ENCODE assay signal across 8 mouse cellular contexts in genomic region chr13:56641746-56642145, GRCm38 (mm10). TPM values are rescaled to one million over a fixed set of nuclear protein-coding genes. Genes with fewer than 3 reads are reported as not detected.
A peak's percentile ranks its signal among the peaks of the same experiment; 100 is the strongest.
DNase-seq lines count a peak whose midpoint lies in the region; ATAC-seq and TF ChIP-seq lines count a peak whose summit lies in the region.

No protein-coding gene starts in this region.

- peak; percentile 35 for DNase-seq in hindbrain, postnatal 0 days (ENCODE audit: low spot score)
- DNase-seq in 3T3-L1 (ENCODE audit: low read depth, low spot score) (peak; percentile 67), ES-E14 (ENCODE audit: low read depth, low spot score) (no peak)
- DNase-seq in lung, postnatal 25 days (ENCODE audit: low spot score): peak; percentile 50
- DNase-seq in thymus, adult 2 months: no peak

- TF ChIP-seq CTCF in hindbrain, postnatal 0 days (IDR thresholded peaks at IDR 0.05; ENCODE audit: low read depth): peak; percentile 42
- TF ChIP-seq CTCF in thymus, adult 2 months (IDR thresholded peaks at IDR 0.05; ENCODE audit: borderline replicate concordance, control insufficient read depth, extremely low read depth, insufficient read depth, low read length, poor library complexity): no peak

- H3K4me1 ChIP-seq in hindbrain, postnatal 0 days (ENCODE audit: insufficient read depth, low read length): no peaks in the 10 kb centered on the region
- H3K4me1 ChIP-seq in hindbrain, embryonic 13.5 days (replicated peaks): no peaks in the 10 kb centered on the region
- peaks cover 0 to 5% of the 10 kb centered on the region in 2 experiments; a peak in 1 of 4 replicates for H3K4me1 ChIP-seq in ES-E14 (ENCODE audit: control insufficient read depth in 2 of 2, insufficient read depth in 2 of 2, low read length in 2 of 2, poor library complexity in 1 of 2)
- no peaks in the 10 kb centered on the region for H3K4me1 ChIP-seq in embryonic facial prominence, embryonic 15.5 days
- no peaks in the 10 kb centered on the region for H3K4me1 ChIP-seq in thymus, adult 2 months (replicated peaks; ENCODE audit: control insufficient read depth, insufficient read depth, low read length)
- no peaks in the 10 kb centered on the region for H3K4me1 ChIP-seq in forebrain, embryonic 12.5 days

- no peak overlapping the region for H3K4me2 ChIP-seq in hindbrain, postnatal 0 days (ENCODE audit: low read depth, low read length)
- H3K4me2 ChIP-seq in hindbrain, embryonic 13.5 days: no peak overlapping the region
- H3K4me2 ChIP-seq in embryonic facial prominence, embryonic 15.5 days (replicated peaks): no peak overlapping the region
- no peak overlapping the region for H3K4me2 ChIP-seq in forebrain, embryonic 12.5 days

- no peaks in the 10 kb centered on the region for H3K9me3 ChIP-seq in hindbrain, postnatal 0 days (ENCODE audit: low read length)
- no peaks in the 10 kb centered on the region for H3K9me3 ChIP-seq in hindbrain, embryonic 13.5 days
- no peaks in the 10 kb centered on the region for H3K9me3 ChIP-seq in ES-E14 (ENCODE audit: control insufficient read depth, insufficient read depth, low read depth, low read length)
- H3K9me3 ChIP-seq in embryonic facial prominence, embryonic 15.5 days (replicated peaks): no peaks in the 10 kb centered on the region
- no peaks in the 10 kb centered on the region for H3K9me3 ChIP-seq in forebrain, embryonic 12.5 days

- H3K4me3 ChIP-seq in hindbrain, postnatal 0 days (ENCODE audit: low read length): no peak overlapping the region
- no peak overlapping the region for H3K4me3 ChIP-seq in hindbrain, embryonic 13.5 days
- H3K4me3 ChIP-seq in ES-E14 (ENCODE audit: insufficient read depth in 1 of 2, low read depth in 1 of 2, low read length in 2 of 2, poor library complexity in 1 of 2, severe bottlenecking in 1 of 2): no peak overlapping the region
- no peak overlapping the region for H3K4me3 ChIP-seq in embryonic facial prominence, embryonic 15.5 days (replicated peaks)
- no peak overlapping the region for H3K4me3 ChIP-seq in thymus, adult 2 months (ENCODE audit: control insufficient read depth, insufficient read depth, low read length)
- H3K4me3 ChIP-seq in forebrain, embryonic 12.5 days (replicated peaks): no peak overlapping the region

- in situ Hi-C loops in ES-E14 (cut with MboI; ENCODE audit: low sequenced_read_pairs in 2 of 2, unreplicated experiment in 2 of 2): no loop called here

- ATAC-seq in hindbrain, postnatal 0 days: no peak
- no peak for ATAC-seq in hindbrain, embryonic 13.5 days (ENCODE audit: low FRiP score)
- ATAC-seq in embryonic facial prominence, embryonic 15.5 days (ENCODE audit: insufficient number of reproducible peaks, low FRiP score, low TSS enrichment, low read depth): 0 out of 2 replicates have a peak, but pooled peaks have one; percentile 43
- no peak for ATAC-seq in forebrain, embryonic 12.5 days (ENCODE audit: low FRiP score)

- H3K9ac ChIP-seq in hindbrain, postnatal 0 days (replicated peaks; ENCODE audit: low read length): no peak overlapping the region
- no peak overlapping the region for H3K9ac ChIP-seq in hindbrain, embryonic 13.5 days
- no peak overlapping the region for H3K9ac ChIP-seq in ES-E14 (ENCODE audit: insufficient read depth, low read depth, low read length, poor library complexity, severe bottlenecking)
- no peak overlapping the region for H3K9ac ChIP-seq in embryonic facial prominence, embryonic 15.5 days
- H3K9ac ChIP-seq in forebrain, embryonic 12.5 days: no peak overlapping the region

- no peak overlapping the region for H3K27ac ChIP-seq in hindbrain, postnatal 0 days
- no peak overlapping the region for H3K27ac ChIP-seq in hindbrain, embryonic 13.5 days
- no peak overlapping the region for H3K27ac ChIP-seq in ES-E14 (ENCODE audit: insufficient read depth, low read depth, low read length, poor library complexity, severe bottlenecking)
- no peak overlapping the region for H3K27ac ChIP-seq in embryonic facial prominence, embryonic 15.5 days (replicated peaks)
- no peak overlapping the region for H3K27ac ChIP-seq in thymus, adult 2 months (ENCODE audit: control insufficient read depth, insufficient read depth, low read length)
- H3K27ac ChIP-seq in forebrain, embryonic 12.5 days: no peak overlapping the region

- no peaks in the 10 kb centered on the region for H3K36me3 ChIP-seq in hindbrain, postnatal 0 days (ENCODE audit: insufficient read depth, low read length)
- H3K36me3 ChIP-seq in hindbrain, embryonic 13.5 days: no peaks in the 10 kb centered on the region
- H3K36me3 ChIP-seq in ES-E14 (ENCODE audit: control insufficient read depth, insufficient read depth, low read length, poor library complexity, severe bottlenecking): no peaks in the 10 kb centered on the region
- no peaks in the 10 kb centered on the region for H3K36me3 ChIP-seq in embryonic facial prominence, embryonic 15.5 days
- no peaks in the 10 kb centered on the region for H3K36me3 ChIP-seq in thymus, adult 2 months (ENCODE audit: control insufficient read depth, insufficient read depth, low read length)
- no peaks in the 10 kb centered on the region for H3K36me3 ChIP-seq in forebrain, embryonic 12.5 days (replicated peaks)

- 93% methylated on average over 2 of the region's 2 CpGs for WGBS in hindbrain, postnatal 0 days
- 88% methylated on average over 2 of the region's 2 CpGs for WGBS in hindbrain, embryonic 13.5 days
- WGBS in embryonic facial prominence, embryonic 15.5 days: 89% methylated on average over 2 of the region's 2 CpGs
- WGBS in thymus, adult 2 months: 87% methylated on average over 2 of the region's 2 CpGs
- WGBS in forebrain, embryonic 12.5 days: 84% methylated on average over 2 of the region's 2 CpGs

- TF ChIP-seq POLR2A in thymus, adult 2 months (IDR thresholded peaks at IDR 0.05; ENCODE audit: control insufficient read depth, extremely low read depth, insufficient read depth, low read length, poor library complexity): no peak

- H3K27me3 ChIP-seq in hindbrain, postnatal 0 days (ENCODE audit: insufficient read depth, low read length): no peaks in the 10 kb centered on the region; the same call in none of the 2 replicates
- 0 out of 2 replicates have a peak, but pooled peaks cover 3% of the 10 kb centered on the region for H3K27me3 ChIP-seq in hindbrain, embryonic 13.5 days
- no peaks in the 10 kb centered on the region for H3K27me3 ChIP-seq in embryonic facial prominence, embryonic 15.5 days
- no peaks in the 10 kb centered on the region for H3K27me3 ChIP-seq in thymus, adult 2 months (ENCODE audit: control insufficient read depth, insufficient read depth, low read length)
- no peaks in the 10 kb centered on the region for H3K27me3 ChIP-seq in forebrain, embryonic 12.5 days

TF ChIP-seq in ES-E14, 5 proteins besides CTCF, POLR2A, EP300 and RAD21:
- TF ChIP-seq ZC3H11A (IDR thresholded peaks at IDR 0.05; ENCODE audit: borderline replicate concordance, low read depth, low read length): peak; percentile 28; the same call in 1 of the 2 replicates
- TF ChIP-seq CHD2 (IDR thresholded peaks at IDR 0.05; ENCODE audit: low read depth, low read length): no peak
TF ChIP-seq in ES-E14: peak in this region for 1.

RNA-seq across cellular contexts. Expression of gene Tgfbi, which starts 32.4 kb away (rescaled TPM):
- 4.9 and 8.6 TPM in 2 replicates for total RNA-seq in hindbrain, postnatal 0 days (2014; rRNA removed)
- polyA plus RNA-seq in hindbrain, postnatal 0 days (2015; fragmentation: Nextera tagmentation; extraction: Ambion mirVana): 6.2 and 7.1 TPM in 2 replicates
- 11.3 and 14.6 TPM in 2 replicates for polyA plus RNA-seq in hindbrain, embryonic 13.5 days (2015; fragmentation: Nextera tagmentation; extraction: Ambion mirVana)
- total RNA-seq in ES-E14 (2012; rRNA removed): 16.6 and 37.4 TPM in 2 replicates
- 64.4 and 68.3 TPM in 2 replicates for polyA plus RNA-seq in embryonic facial prominence, embryonic 15.5 days (2015; fragmentation: Nextera tagmentation; extraction: Ambion mirVana)
- 32.1 and 33.8 TPM in 2 replicates for polyA plus RNA-seq in thymus, adult 2 months (2012; rRNA removed)
- 21.4 and 24.0 TPM in 2 replicates for polyA plus RNA-seq in forebrain, embryonic 12.5 days (2016; fragmentation: Nextera tagmentation; extraction: Ambion mirVana)

Comparison
In these comparisons a context has a peak if more than half of its experiments do, and no peak if none do; other contexts are left out.
1. DNase-seq: peak in hindbrain, postnatal 0 days (single experiment), 3T3-L1 (single experiment) and lung, postnatal 25 days (single experiment); none in ES-E14 (single experiment) and thymus, adult 2 months (single experiment).